Mouse (Mus musculus): ENCODE measurements around the gene 4921507P07Rik. TPM values are rescaled to one million over a fixed set of nuclear protein-coding genes. Genes with fewer than 3 reads are reported as not detected.

Gene 4921507P07Rik
- polyA plus RNA-seq, 1 experiment from 2014 or later: 0.90 TPM

DNA sequence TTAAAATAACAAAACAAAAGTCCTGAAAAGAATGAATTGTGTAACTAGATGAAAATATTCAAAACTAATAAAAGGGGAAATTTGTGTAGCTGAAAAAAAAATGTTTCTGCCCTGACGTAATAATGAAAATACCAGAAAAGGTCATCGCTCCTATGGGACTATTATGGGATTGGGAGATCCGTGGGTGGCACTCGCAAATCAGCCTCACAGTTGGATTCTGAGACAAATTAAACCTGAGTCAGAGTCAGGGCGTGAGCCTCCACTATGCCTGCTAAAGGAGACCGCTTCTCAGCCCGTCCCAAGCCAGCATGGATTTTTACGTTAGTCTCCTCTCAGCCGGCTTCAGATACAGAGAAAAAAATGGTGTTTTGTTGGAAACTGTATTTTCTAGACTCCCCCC is 69.0 kb downstream of the 4921507P07Rik start:
- H3K4me3 ChIP-seq: no peak overlapping the region
- no peak overlapping the region for H3K4me2 ChIP-seq (replicated peaks)
- H3K27ac ChIP-seq: no peak overlapping the region
- H3K36me3 ChIP-seq: no peaks in the 10 kb centered on the region
- H3K27me3 ChIP-seq: no peaks in the 10 kb centered on the region
- H3K9ac ChIP-seq: no peak overlapping the region
- WGBS: 64% methylated on average over 9 of the region's 9 CpGs
- no peaks in the 10 kb centered on the region for H3K4me1 ChIP-seq
- no peak for ATAC-seq (ENCODE audit: insufficient number of reproducible peaks, insufficient read depth, low FRiP score, low TSS enrichment)
- no peaks in the 10 kb centered on the region for H3K9me3 ChIP-seq

DNA sequence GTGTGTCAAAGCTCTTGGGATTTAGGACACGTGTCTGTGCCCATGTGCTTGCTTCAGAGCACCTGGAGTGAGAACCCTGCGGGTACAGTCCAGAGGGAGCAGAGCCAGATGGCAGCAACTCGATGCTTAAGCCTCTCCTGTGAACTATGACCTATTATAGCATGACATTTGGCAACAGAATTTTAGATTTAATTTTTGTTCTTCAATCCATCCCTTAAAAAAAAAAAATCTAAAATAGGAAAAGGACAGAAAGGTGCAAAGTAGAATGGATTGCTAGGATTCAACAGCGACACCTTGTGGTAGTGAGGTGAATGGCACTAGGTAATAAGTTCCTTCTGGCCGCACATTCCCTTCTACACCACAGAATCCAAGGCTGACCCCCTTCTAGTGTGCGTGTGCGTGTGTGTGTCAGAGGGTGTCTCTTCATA is 69.8 kb downstream of the 4921507P07Rik start:
- Histone ChIP-seq H3K9me3 (no peaks in the 10 kb centered on the region), H3K4me2 (replicated peaks) (no peak overlapping the region), H3K27me3 (no peaks in the 10 kb centered on the region), H3K9ac (no peak overlapping the region), H3K4me3 (no peak overlapping the region), H3K36me3 (no peaks in the 10 kb centered on the region), H3K4me1 (no peaks in the 10 kb centered on the region), H3K27ac (no peak overlapping the region)
- WGBS: 21% methylated on average over 7 of the region's 7 CpGs
- 0 out of 2 replicates have a peak, but pooled peaks have one; percentile 22 for ATAC-seq (ENCODE audit: insufficient number of reproducible peaks, insufficient read depth, low FRiP score, low TSS enrichment)

DNA sequence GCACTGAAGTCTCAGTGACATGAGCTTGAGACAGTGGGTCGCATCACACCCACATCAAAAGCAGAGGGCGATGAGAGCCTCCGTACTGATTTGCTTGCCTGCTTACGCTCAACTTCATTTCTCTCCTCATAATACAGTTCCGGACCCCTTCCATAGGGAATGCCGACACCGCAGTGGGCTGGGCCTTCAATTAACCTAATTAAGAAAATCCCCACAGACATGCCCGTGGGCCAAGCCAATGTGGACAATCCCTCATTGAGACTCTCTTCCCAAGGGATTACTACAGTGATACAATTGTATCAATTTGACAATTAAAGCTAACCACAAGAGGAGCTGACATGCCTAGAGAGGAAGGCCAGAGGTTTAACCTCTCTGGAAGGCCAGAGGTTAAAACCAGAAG is 70.6 kb downstream of the 4921507P07Rik start:
- 65% methylated on average over 8 of the region's 8 CpGs for WGBS
- no peak overlapping the region for H3K4me2 ChIP-seq (replicated peaks)

DNA sequence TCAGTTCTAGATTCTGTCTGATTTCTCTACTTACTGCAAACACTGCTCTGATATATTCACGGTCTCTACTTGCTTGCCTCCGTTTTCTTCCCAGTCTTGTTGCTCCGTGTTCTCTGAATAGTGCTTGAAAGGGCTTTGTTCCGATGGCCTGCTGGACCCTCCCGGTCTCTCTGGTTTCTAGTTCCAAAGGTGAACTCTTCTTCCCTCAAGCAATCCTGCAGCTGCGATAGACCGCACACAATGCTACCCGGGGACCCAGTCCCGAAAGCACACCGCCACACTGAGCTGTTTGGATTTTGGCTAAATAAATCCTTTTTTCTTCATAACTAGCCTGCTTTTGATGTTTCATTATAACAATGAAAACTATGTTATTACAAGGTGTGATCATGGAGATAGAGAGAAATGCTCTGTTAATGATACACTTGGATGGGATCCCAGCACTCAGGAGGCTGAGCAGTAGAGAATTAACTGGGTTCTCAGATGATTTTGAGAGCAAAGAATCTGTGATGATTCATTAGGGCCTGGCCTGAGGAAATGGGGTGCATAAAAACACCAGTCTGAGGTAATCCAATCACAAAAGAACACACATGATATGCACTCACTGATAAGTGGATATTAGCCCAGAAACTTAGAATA is 72.1 kb downstream of the 4921507P07Rik start:
- Histone ChIP-seq H3K4me1 (no peaks in the 10 kb centered on the region), H3K4me3 (no peak overlapping the region), H3K27me3 (no peaks in the 10 kb centered on the region), H3K9me3 (no peaks in the 10 kb centered on the region), H3K9ac (no peak overlapping the region), H3K4me2 (replicated peaks) (no peak overlapping the region), H3K36me3 (no peaks in the 10 kb centered on the region), H3K27ac (no peak overlapping the region)
- ATAC-seq (ENCODE audit: insufficient number of reproducible peaks, insufficient read depth, low FRiP score, low TSS enrichment): no peak
- 82% methylated on average over 10 of the region's 10 CpGs for WGBS

More for the DNA sequence above, 70.6 kb downstream of the 4921507P07Rik start:
- no peak for ATAC-seq (ENCODE audit: insufficient number of reproducible peaks, insufficient read depth, low FRiP score, low TSS enrichment)
- Histone ChIP-seq H3K9ac (no peak overlapping the region), H3K36me3 (no peaks in the 10 kb centered on the region), H3K4me3 (no peak overlapping the region), H3K9me3 (no peaks in the 10 kb centered on the region), H3K27ac (no peak overlapping the region), H3K4me1 (no peaks in the 10 kb centered on the region), H3K27me3 (no peaks in the 10 kb centered on the region)

Small RNA genes within 50 kb of the gene (microRNA-seq; reads per million reads assigned to microRNA genes)
- gene Mir6371: not detected

Other genes with a start within 250 kb of the 4921507P07Rik start
- gene Osbpl3, start 140.4 kb downstream of the 4921507P07Rik start, polyA plus RNA-seq (2016; fragmentation: Nextera tagmentation; extraction: Ambion mirVana): 12.0 and 12.7 TPM in 2 replicates
- 65.3 and 71.2 TPM in 2 replicates for gene Cycs, start 30.1 kb downstream of the 4921507P07Rik start, polyA plus RNA-seq (2016; fragmentation: Nextera tagmentation; extraction: Ambion mirVana)
- 0.29 TPM in 1 of 2 replicates, not detected in the other for gene Npvf, start 57.8 kb upstream of the 4921507P07Rik start, polyA plus RNA-seq (2016; fragmentation: Nextera tagmentation; extraction: Ambion mirVana)

All from embryonic facial prominence, embryonic 12.5 days (tissue).